Mouse (Mus musculus) stomach, embryonic 16.5 days (tissue): ENCODE measurements around the gene Maz. TPM values are rescaled to one million over a fixed set of nuclear protein-coding genes. Genes with fewer than 3 reads are reported as not detected.
A peak's percentile ranks its signal among the peaks of the same experiment; 100 is the strongest.

Experiments
- ATAC-seq: fragments of 200-750 bp; cut with Nextera tagmentation; 2 replicates; pipeline ENCODE4 v1.8.0; 2017; ENCODE audit warnings: moderate number of reproducible peaks, moderate TSS enrichment; ENCODE audit not compliant: insufficient read depth, low FRiP score
- H3K27ac ChIP-seq: fragments of 300-500 bp; sonication (generic); 2 replicates; pipeline ENCODE4 v1.5.1; 2014; ENCODE audit warnings: low read length
- H3K27me3 ChIP-seq: fragments of 300-500 bp; sonication (generic); 2 replicates; pipeline ENCODE4 v1.6.1; 2014; ENCODE audit warnings: low read length, control low read depth, mixed read lengths; ENCODE audit not compliant: control insufficient read depth, insufficient read depth
- H3K36me3 ChIP-seq: fragments of 300-500 bp; sonication (generic); 2 replicates; pipeline ENCODE4 v1.6.1; 2014; ENCODE audit warnings: low read length; ENCODE audit not compliant: control insufficient read depth, insufficient read depth
- H3K4me1 ChIP-seq: fragments of 300-500 bp; sonication (generic); 2 replicates; pipeline ENCODE4 v1.6.1; 2014; ENCODE audit warnings: low read length, control low read depth, mixed read lengths; ENCODE audit not compliant: control insufficient read depth, insufficient read depth
- H3K4me2 ChIP-seq: fragments of 300-500 bp; sonication (generic); 2 replicates; pipeline ENCODE4 v1.6.1; 2014; ENCODE audit warnings: low read depth, low read length, mixed read lengths
- H3K4me3 ChIP-seq: fragments of 300-500 bp; sonication (generic); replicated peaks from 2 replicates; pipeline ENCODE4 v1.5.1; 2014; ENCODE audit warnings: mild to moderate bottlenecking, low read length
- H3K9ac ChIP-seq: fragments of 300-500 bp; sonication (generic); 2 replicates; pipeline ENCODE4 v1.6.1; 2014; ENCODE audit warnings: low read length
- H3K9me3 ChIP-seq: fragments of 300-500 bp; sonication (generic); replicated peaks from 2 replicates; pipeline ENCODE4 v1.6.1; 2016; ENCODE audit warnings: low read length, control low read depth; ENCODE audit not compliant: control insufficient read depth
- WGBS: fragments of 180-500 bp; shearing (Covaris S2); extraction: QIAGEN DNeasy Blood & Tissue Kit; methylation state at CpG from one replicate; pipeline ENCODE4 v1.1.7; 2014; 5-methylcytosine and 5-hydroxymethylcytosine counted together
- polyA plus RNA-seq: library from polyadenylated mRNA; unstranded; fragments of >200 nt; fragmentation: Nextera tagmentation; extraction: Ambion mirVana; gene quantifications from 2 replicates; pipeline ENCODE4 v1.2.1, GENCODE M21; 2015

Gene Maz
- polyA plus RNA-seq, 1 experiment from 2014 or later: 27.9 TPM

- Histone ChIP-seq H3K27ac (no peak overlapping the region), H3K36me3 (no peaks in the 10 kb centered on the region), H3K4me3 (no peak overlapping the region), H3K4me2 (no peak overlapping the region), H3K27me3 (no peaks in the 10 kb centered on the region), H3K9ac (no peak overlapping the region), H3K9me3 (no peaks in the 10 kb centered on the region), H3K4me1 (peaks cover 17% of the 10 kb centered on the region)
- ATAC-seq: no peak
- WGBS: 73% methylated on average over 4 of the region's 4 CpGs
Observed at GRCm38 (mm10) chr7:127004122-127004875, 22.5 kb downstream of the Maz start.

- ATAC-seq: peak; percentile 8; the same call in 1 of the 2 replicates
- H3K4me1 ChIP-seq: peaks cover 11% of the 10 kb centered on the region
Observed at GRCm38 (mm10) chr7:127003620-127004019, 23.2 kb downstream of the Maz start.

GRCm38 (mm10) chr7:126999568-126999967 is 27.3 kb downstream of the Maz start:
- 72% methylated on average over 10 of the region's 10 CpGs for WGBS
- Histone ChIP-seq H3K27me3 (no peaks in the 10 kb centered on the region), H3K36me3 (0 out of 2 replicates have a peak, but pooled peaks cover 4% of the 10 kb centered on the region), H3K9me3 (no peaks in the 10 kb centered on the region; the same call in 1 of the 2 replicates), H3K4me2 (no peak overlapping the region), H3K9ac (no peak overlapping the region), H3K4me1 (no peaks in the 10 kb centered on the region), H3K4me3 (no peak overlapping the region), H3K27ac (no peak overlapping the region)
- ATAC-seq: no peak

More at GRCm38 (mm10) chr7:127003620-127004019, 23.2 kb downstream of the Maz start:
- Histone ChIP-seq H3K27ac (no peak overlapping the region), H3K4me3 (no peak overlapping the region), H3K9me3 (no peaks in the 10 kb centered on the region), H3K27me3 (no peaks in the 10 kb centered on the region), H3K36me3 (no peaks in the 10 kb centered on the region), H3K9ac (no peak overlapping the region), H3K4me2 (no peak overlapping the region)
- WGBS: 75% methylated on average over 5 of the region's 5 CpGs

- Histone ChIP-seq H3K9me3 (no peaks in the 10 kb centered on the region; the same call in 1 of the 2 replicates), H3K4me3 (no peak overlapping the region), H3K27me3 (no peaks in the 10 kb centered on the region), H3K27ac (no peak overlapping the region), H3K9ac (no peak overlapping the region), H3K4me1 (no peaks in the 10 kb centered on the region), H3K36me3 (0 out of 2 replicates have a peak, but pooled peaks cover 4% of the 10 kb centered on the region), H3K4me2 (no peak overlapping the region)
- WGBS: 82% methylated on average over 4 of the region's 4 CpGs
- ATAC-seq: no peak
Observed at GRCm38 (mm10) chr7:126996449-126996848, 30.4 kb downstream of the Maz start.

GRCm38 (mm10) chr7:126988816-126989215 is 38.0 kb downstream of the Maz start:
- Histone ChIP-seq H3K27ac (no peak overlapping the region), H3K4me2 (no peak overlapping the region), H3K9ac (no peak overlapping the region), H3K36me3 (no peaks in the 10 kb centered on the region), H3K27me3 (no peaks in the 10 kb centered on the region), H3K4me1 (no peaks in the 10 kb centered on the region), H3K9me3 (no peaks in the 10 kb centered on the region), H3K4me3 (no peak overlapping the region)
- ATAC-seq: no peak
- 73% methylated on average over 8 of the region's 8 CpGs for WGBS

- no peak overlapping the region for H3K4me3 ChIP-seq
- H3K36me3 ChIP-seq: no peaks in the 10 kb centered on the region
- no peak overlapping the region for H3K27ac ChIP-seq
- no peak overlapping the region for H3K4me2 ChIP-seq
- no peak overlapping the region for H3K9ac ChIP-seq
- H3K9me3 ChIP-seq: no peaks in the 10 kb centered on the region
- no peaks in the 10 kb centered on the region for H3K4me1 ChIP-seq
- peak; percentile 74; the same call in 1 of the 2 replicates for ATAC-seq
- H3K27me3 ChIP-seq: no peaks in the 10 kb centered on the region
- 35% methylated on average over 9 of the region's 9 CpGs for WGBS
Observed at GRCm38 (mm10) chr7:126986319-126986718, 40.5 kb downstream of the Maz start.

- 41% methylated on average over 10 of the region's 10 CpGs for WGBS
- no peak for ATAC-seq
- no peak overlapping the region for H3K4me3 ChIP-seq
- H3K4me2 ChIP-seq: no peak overlapping the region
- 0 out of 2 replicates have a peak, but pooled peaks cover 4% of the 10 kb centered on the region for H3K36me3 ChIP-seq
- H3K4me1 ChIP-seq: no peaks in the 10 kb centered on the region
- H3K27ac ChIP-seq: no peak overlapping the region
- no peaks in the 10 kb centered on the region for H3K27me3 ChIP-seq
- H3K9ac ChIP-seq: no peak overlapping the region
- no peaks in the 10 kb centered on the region for H3K9me3 ChIP-seq
Observed at GRCm38 (mm10) chr7:126984667-126985444, 42.0 kb downstream of the Maz start.

- no peak overlapping the region for H3K4me3 ChIP-seq
- WGBS: 63% methylated on average over 7 of the region's 7 CpGs
- no peaks in the 10 kb centered on the region for H3K4me1 ChIP-seq
- no peak overlapping the region for H3K4me2 ChIP-seq
- no peak overlapping the region for H3K9ac ChIP-seq
- peaks cover 8% of the 10 kb centered on the region; the same call in 1 of the 2 replicates for H3K36me3 ChIP-seq
- ATAC-seq: no peak
- no peaks in the 10 kb centered on the region for H3K27me3 ChIP-seq
- H3K27ac ChIP-seq: no peak overlapping the region
- no peaks in the 10 kb centered on the region for H3K9me3 ChIP-seq
Observed at GRCm38 (mm10) chr7:126983113-126983512, 43.7 kb downstream of the Maz start.

DNA sequence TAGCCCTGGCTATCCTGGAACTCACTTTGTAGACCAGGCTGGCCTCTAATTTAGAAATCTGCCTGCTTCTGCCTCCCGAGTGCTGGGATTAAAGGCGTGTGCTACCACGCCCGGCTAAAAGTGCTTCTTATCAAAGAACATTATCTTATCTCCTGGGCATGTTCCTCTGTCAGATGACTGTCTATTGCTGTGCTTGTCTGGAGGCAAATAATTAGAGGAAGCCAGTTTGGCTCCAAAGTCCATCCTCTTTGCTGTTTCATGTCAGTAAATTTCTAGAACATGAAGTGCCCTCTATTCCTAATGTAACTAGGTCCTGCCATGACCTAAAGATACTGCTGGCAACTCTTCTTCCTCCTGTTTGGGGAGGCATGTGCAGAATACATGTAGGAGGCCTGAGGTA is 44.8 kb downstream of the Maz start:
- 72% methylated on average over 4 of the region's 4 CpGs for WGBS
- no peaks in the 10 kb centered on the region for H3K4me1 ChIP-seq
- ATAC-seq: no peak
- peaks cover 8% of the 10 kb centered on the region; the same call in 1 of the 2 replicates for H3K36me3 ChIP-seq
- H3K27ac ChIP-seq: no peak overlapping the region
- no peak overlapping the region for H3K4me3 ChIP-seq
- no peak overlapping the region for H3K4me2 ChIP-seq
- no peaks in the 10 kb centered on the region for H3K9me3 ChIP-seq
- H3K27me3 ChIP-seq: no peaks in the 10 kb centered on the region
- no peak overlapping the region for H3K9ac ChIP-seq
